Mouse (Mus musculus): ENCODE measurements around the gene Hist1h2bc. TPM values are rescaled to one million over a fixed set of nuclear protein-coding genes. Genes with fewer than 3 reads are reported as not detected.
"Not testable (repeated sequence)": the region's sequence is repeated elsewhere in the genome, so short reads cannot be mapped to it uniquely, and the experiment has no call there.

Gene Hist1h2bc
- total and polyA plus RNA-seq, 3 experiments: 73.4 to 135 (median 78.7) TPM

GRCm38 (mm10) chr13:23702220-23702619 is 18.2 kb downstream of the Hist1h2bc start:
- H3K27me3 ChIP-seq (ENCODE audit: control insufficient read depth, insufficient read depth, low read length): no peaks in the 10 kb centered on the region
- TF ChIP-seq EP300 (IDR thresholded peaks at IDR 0.05; ENCODE audit: insufficient read depth, low read depth, low read length): no peak
- TF ChIP-seq POLR2A (IDR thresholded peaks at IDR 0.05; ENCODE audit: insufficient read depth, low read depth, low read length): no peak
- TF ChIP-seq CTCF (IDR thresholded peaks at IDR 0.05): no peak
- H3K79me2 ChIP-seq (replicated peaks; ENCODE audit: control insufficient read depth, insufficient read depth, low read length): no peaks in the 10 kb centered on the region
- H3K4me1 ChIP-seq (ENCODE audit: control insufficient read depth, insufficient read depth, low read length): peaks cover 2% of the 10 kb centered on the region; the same call in 1 of the 2 replicates
- no peak overlapping the region for H3K27ac ChIP-seq
- DNase-seq: no peak
- 74% methylated on average over 4 of the region's 4 CpGs for WGBS
- H3K9ac ChIP-seq (ENCODE audit: low read depth, low read length): no peak overlapping the region
- intact Hi-C loops (cut with DNase I): no loop called here
- no peak overlapping the region for H3K4me3 ChIP-seq
- no peaks in the 10 kb centered on the region; the same call in 1 of the 2 replicates for H3K36me3 ChIP-seq (ENCODE audit: control insufficient read depth, insufficient read depth, low read length)

GRCm38 (mm10) chr13:23702801-23703200 is 18.8 kb downstream of the Hist1h2bc start:
- DNase-seq; intact Hi-C loops (cut with DNase I); H3K79me2 ChIP-seq (replicated peaks; ENCODE audit: control insufficient read depth, insufficient read depth, low read length); H3K4me1 ChIP-seq (ENCODE audit: control insufficient read depth, insufficient read depth, low read length); H3K27ac ChIP-seq; H3K27me3 ChIP-seq (ENCODE audit: control insufficient read depth, insufficient read depth, low read length); H3K9ac ChIP-seq (ENCODE audit: low read depth, low read length); H3K4me3 ChIP-seq; H3K36me3 ChIP-seq (ENCODE audit: control insufficient read depth, insufficient read depth, low read length): not testable (repeated sequence)
- WGBS: 55% methylated on average over 2 of the region's 2 CpGs

DNA sequence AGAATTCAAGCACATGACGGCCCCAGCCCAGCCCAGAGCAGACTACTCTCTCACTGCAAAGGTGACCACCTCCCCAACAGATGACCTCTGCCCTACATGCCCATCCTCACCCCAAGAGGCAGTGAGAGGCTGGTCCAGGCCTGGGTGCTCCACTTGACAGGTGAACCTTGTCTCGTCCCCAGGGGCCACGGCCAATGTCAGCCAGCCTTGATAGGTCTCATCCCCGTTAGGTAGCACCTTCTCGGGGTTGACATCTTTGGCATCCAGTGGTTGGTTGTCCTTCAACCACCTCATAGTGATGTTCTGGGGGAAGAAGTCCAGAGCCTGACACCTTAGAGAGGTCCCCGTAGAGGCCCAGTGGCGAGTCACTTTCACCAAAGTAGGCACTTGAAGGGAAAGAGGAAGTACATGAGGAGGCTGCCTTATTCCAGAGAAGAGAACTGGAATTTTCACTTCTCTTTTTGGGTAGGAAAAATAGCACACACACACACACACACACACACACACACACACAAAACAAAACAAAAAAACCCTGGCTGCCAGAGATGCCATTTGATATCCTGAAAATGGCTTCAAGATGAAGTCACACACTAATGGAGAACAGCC is 21.9 kb downstream of the Hist1h2bc start:
- Histone ChIP-seq H3K36me3 (ENCODE audit: control insufficient read depth, insufficient read depth, low read length) (no peaks in the 10 kb centered on the region; the same call in 1 of the 2 replicates), H3K4me3 (no peak overlapping the region), H3K4me1 (ENCODE audit: control insufficient read depth, insufficient read depth, low read length) (peaks cover 3% of the 10 kb centered on the region), H3K27ac (no peak overlapping the region), H3K79me2 (replicated peaks; ENCODE audit: control insufficient read depth, insufficient read depth, low read length) (no peaks in the 10 kb centered on the region), H3K9ac (ENCODE audit: low read depth, low read length) (no peak overlapping the region), H3K27me3 (ENCODE audit: control insufficient read depth, insufficient read depth, low read length) (no peaks in the 10 kb centered on the region)
- no peak for DNase-seq
- TF ChIP-seq POLR2A (IDR thresholded peaks at IDR 0.05; ENCODE audit: insufficient read depth, low read depth, low read length) (no peak), EP300 (IDR thresholded peaks at IDR 0.05; ENCODE audit: insufficient read depth, low read depth, low read length) (no peak), CTCF (IDR thresholded peaks at IDR 0.05) (no peak)
- intact Hi-C loops (cut with DNase I): no loop called here
- 88% methylated on average over 7 of the region's 7 CpGs for WGBS

DNA sequence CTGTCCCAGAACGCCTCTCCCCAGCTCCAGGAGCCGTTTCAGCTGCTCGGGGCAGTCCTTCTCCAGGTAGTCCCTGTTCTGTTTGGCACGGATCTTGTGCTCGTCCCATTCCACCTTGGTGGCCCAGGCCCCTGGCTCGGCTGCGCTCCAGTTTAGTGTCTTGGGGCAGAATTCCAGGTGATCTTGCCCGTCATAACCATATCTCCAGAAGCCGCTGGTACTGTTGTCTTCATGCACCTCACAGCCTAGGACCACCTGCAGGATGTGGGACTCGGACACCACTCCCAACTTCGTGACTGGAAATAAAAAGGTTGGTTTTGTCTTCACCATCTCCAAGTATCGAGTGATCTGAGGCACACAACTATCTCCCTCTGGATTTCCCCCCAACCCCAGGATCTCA is 22.8 kb downstream of the Hist1h2bc start:
- Histone ChIP-seq H3K4me1 (ENCODE audit: control insufficient read depth, insufficient read depth, low read length) (peaks cover 2% of the 10 kb centered on the region), H3K4me3 (no peak overlapping the region), H3K9ac (ENCODE audit: low read depth, low read length) (no peak overlapping the region), H3K27me3 (ENCODE audit: control insufficient read depth, insufficient read depth, low read length) (no peaks in the 10 kb centered on the region), H3K27ac (no peak overlapping the region), H3K36me3 (ENCODE audit: control insufficient read depth, insufficient read depth, low read length) (no peaks in the 10 kb centered on the region; the same call in 1 of the 2 replicates), H3K79me2 (replicated peaks; ENCODE audit: control insufficient read depth, insufficient read depth, low read length) (no peaks in the 10 kb centered on the region)
- 95% methylated on average over 12 of the region's 12 CpGs for WGBS
- intact Hi-C loops (cut with DNase I): no loop called here
- peak in 1 of 2 experiments; percentile 2 for DNase-seq
- TF ChIP-seq CTCF (IDR thresholded peaks at IDR 0.05): no peak
- TF ChIP-seq POLR2A (IDR thresholded peaks at IDR 0.05; ENCODE audit: insufficient read depth, low read depth, low read length): no peak
- no peak for TF ChIP-seq EP300 (IDR thresholded peaks at IDR 0.05; ENCODE audit: insufficient read depth, low read depth, low read length)

GRCm38 (mm10) chr13:23708041-23708440 is 24.0 kb downstream of the Hist1h2bc start:
- Histone ChIP-seq H3K9ac (ENCODE audit: low read depth, low read length) (no peak overlapping the region), H3K4me1 (ENCODE audit: control insufficient read depth, insufficient read depth, low read length) (peaks cover 2% of the 10 kb centered on the region), H3K27ac (peak overlapping the region; percentile 24; the same call in 1 of the 2 replicates), H3K4me3 (no peak overlapping the region), H3K36me3 (ENCODE audit: control insufficient read depth, insufficient read depth, low read length) (no peaks in the 10 kb centered on the region; the same call in 1 of the 2 replicates), H3K27me3 (ENCODE audit: control insufficient read depth, insufficient read depth, low read length) (no peaks in the 10 kb centered on the region), H3K79me2 (replicated peaks; ENCODE audit: control insufficient read depth, insufficient read depth, low read length) (no peaks in the 10 kb centered on the region)
- no peak for DNase-seq
- 79% methylated on average over 4 of the region's 4 CpGs for WGBS
- intact Hi-C loops (cut with DNase I): no loop called here
- TF ChIP-seq EP300 (IDR thresholded peaks at IDR 0.05; ENCODE audit: insufficient read depth, low read depth, low read length) (no peak), CTCF (IDR thresholded peaks at IDR 0.05) (no peak), POLR2A (IDR thresholded peaks at IDR 0.05; ENCODE audit: insufficient read depth, low read depth, low read length) (no peak)

GRCm38 (mm10) chr13:23708654-23709053 is 24.7 kb downstream of the Hist1h2bc start:
- no peak overlapping the region for H3K4me3 ChIP-seq
- peak overlapping the region; percentile 94; the same call in 1 of the 2 replicates for H3K27ac ChIP-seq
- H3K27me3 ChIP-seq (ENCODE audit: control insufficient read depth, insufficient read depth, low read length): no peaks in the 10 kb centered on the region
- 49% methylated on average over 4 of the region's 4 CpGs for WGBS
- DNase-seq: no peak
- TF ChIP-seq EP300 (IDR thresholded peaks at IDR 0.05; ENCODE audit: insufficient read depth, low read depth, low read length): no peak
- H3K36me3 ChIP-seq (ENCODE audit: control insufficient read depth, insufficient read depth, low read length): no peaks in the 10 kb centered on the region; the same call in 1 of the 2 replicates
- H3K4me1 ChIP-seq (ENCODE audit: control insufficient read depth, insufficient read depth, low read length): peaks cover 2% of the 10 kb centered on the region
- intact Hi-C loops (cut with DNase I): no loop called here
- H3K79me2 ChIP-seq (replicated peaks; ENCODE audit: control insufficient read depth, insufficient read depth, low read length): no peaks in the 10 kb centered on the region
- no peak overlapping the region for H3K9ac ChIP-seq (ENCODE audit: low read depth, low read length)
